Comparison of ENCODE assay signal across 10 mouse cellular contexts in the genomic region with DNA sequence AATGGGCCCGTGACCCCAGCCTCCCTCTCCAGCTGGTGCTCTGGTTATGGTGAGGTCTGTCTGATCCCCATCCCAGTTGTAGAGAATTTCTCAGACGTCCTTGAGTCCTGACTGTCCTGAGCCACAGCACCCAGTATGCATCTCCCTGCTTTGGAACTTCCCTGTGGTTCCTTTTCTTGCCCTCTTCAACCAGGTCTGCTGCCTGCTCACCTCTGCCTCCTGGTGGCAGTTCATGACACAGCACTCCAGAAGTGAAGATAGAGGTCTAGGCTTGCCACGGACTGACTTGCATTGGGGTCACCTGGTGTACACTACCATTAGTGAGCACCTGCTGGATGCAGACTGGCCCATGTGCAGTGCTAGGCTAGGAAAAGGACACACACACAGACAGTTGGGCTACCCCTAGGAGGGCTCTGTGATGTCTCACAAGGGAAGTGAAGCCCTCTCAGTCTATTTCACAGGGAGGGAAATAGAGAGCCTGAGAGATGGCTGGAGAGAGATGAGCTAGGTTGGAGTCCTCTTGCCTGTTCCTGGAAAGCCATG. TPM values are rescaled to one million over a fixed set of nuclear protein-coding genes. Genes with fewer than 3 reads are reported as not detected.
A peak's percentile ranks its signal among the peaks of the same experiment; 100 is the strongest.
DNase-seq lines count a peak whose midpoint lies in the region; ATAC-seq and TF ChIP-seq lines count a peak whose summit lies in the region.
"Had no signal": no experiment of that assay in that cellular context is flagged by ENCODE, and none has a peak within 500 bp of the region (broad histone marks: within the 10 kb centered on the region; RNA-seq: fewer than 3 reads in every experiment).

No protein-coding gene starts in this region.

- H3K27me3 ChIP-seq in heart, embryonic 12.5 days (replicated peaks) = 0 out of 2 replicates have a peak, but pooled peaks cover 7% of the 10 kb centered on the region
- H3K27me3 ChIP-seq in embryonic facial prominence, embryonic 11.5 days (ENCODE audit: control insufficient read depth, insufficient read depth, low read length) = no peaks in the 10 kb centered on the region
- H3K27me3 ChIP-seq in kidney, embryonic 16.5 days (ENCODE audit: insufficient read depth, low read length) = no peaks in the 10 kb centered on the region

- TF ChIP-seq CTCF in bone marrow, adult 2 months (IDR thresholded peaks at IDR 0.05; ENCODE audit: control insufficient read depth, insufficient read depth, low read length) = peak; percentile 94

- no peak for TF ChIP-seq POLR2A in bone marrow, adult 2 months (IDR thresholded peaks at IDR 0.05; ENCODE audit: borderline replicate concordance, control insufficient read depth, low read depth, low read length)

- WGBS in heart, embryonic 12.5 days = 43% methylated on average over 3 of the region's 3 CpGs
- WGBS in bone marrow, adult 2 months = 30% methylated on average over 3 of the region's 3 CpGs
- 36% methylated on average over 3 of the region's 3 CpGs for WGBS in embryonic facial prominence, embryonic 11.5 days
- 45% methylated on average over 3 of the region's 3 CpGs for WGBS in kidney, embryonic 16.5 days

- DNase-seq in heart, adult 18-20 months = peak; percentile 23 to 60
- DNase-seq in B cell, adult 2 months = peak; percentile 43 to 46
- peak; percentile 53 for DNase-seq in embryonic facial prominence, embryonic 11.5 days (ENCODE audit: low spot score)
- DNase-seq in spleen, postnatal 36 days (ENCODE audit: low spot score in 2 of 2) = peak; percentile 7 to 8

- peaks cover 7% of the 10 kb centered on the region; the same call in 1 of the 2 replicates for H3K4me1 ChIP-seq in heart, embryonic 12.5 days (replicated peaks)
- H3K4me1 ChIP-seq in bone marrow, adult 2 months (ENCODE audit: control insufficient read depth, insufficient read depth, low read length) = no peaks in the 10 kb centered on the region
- no peaks in the 10 kb centered on the region for H3K4me1 ChIP-seq in embryonic facial prominence, embryonic 11.5 days (ENCODE audit: control insufficient read depth, insufficient read depth, low read length)
- no peaks in the 10 kb centered on the region for H3K4me1 ChIP-seq in kidney, embryonic 16.5 days (ENCODE audit: insufficient read depth, low read length)

- no peak overlapping the region for H3K4me3 ChIP-seq in heart, embryonic 12.5 days
- no peak overlapping the region for H3K4me3 ChIP-seq in bone marrow, adult 2 months (replicated peaks; ENCODE audit: control insufficient read depth, low read depth, low read length)
- no peak overlapping the region for H3K4me3 ChIP-seq in embryonic facial prominence, embryonic 11.5 days (ENCODE audit: low read depth, low read length)
- H3K4me3 ChIP-seq in kidney, embryonic 16.5 days (ENCODE audit: low read length) = no peak overlapping the region

- no peak for ATAC-seq in heart, embryonic 12.5 days (ENCODE audit: insufficient number of reproducible peaks, low FRiP score)
- 0 out of 2 replicates have a peak, but pooled peaks have one; percentile 16 for ATAC-seq in embryonic facial prominence, embryonic 11.5 days (replicated peaks; ENCODE audit: insufficient number of reproducible peaks, low FRiP score, low TSS enrichment, low read depth)
- ATAC-seq in kidney, embryonic 16.5 days (ENCODE audit: low FRiP score, low TSS enrichment) = peak; percentile 67; the same call in 1 of the 2 replicates
- peak; percentile 78 for ATAC-seq in megakaryocyte, adult 5-6 weeks (ENCODE audit: poor library complexity, severe bottlenecking)

- no peaks in the 10 kb centered on the region for H3K36me3 ChIP-seq in heart, embryonic 12.5 days
- no peaks in the 10 kb centered on the region for H3K36me3 ChIP-seq in embryonic facial prominence, embryonic 11.5 days (replicated peaks; ENCODE audit: control insufficient read depth, insufficient read depth, low read depth, low read length)
- no peaks in the 10 kb centered on the region for H3K36me3 ChIP-seq in kidney, embryonic 16.5 days (ENCODE audit: insufficient read depth, low read length)

- H3K9ac ChIP-seq in heart, embryonic 12.5 days = no peak overlapping the region
- no peak overlapping the region for H3K9ac ChIP-seq in embryonic facial prominence, embryonic 11.5 days (replicated peaks; ENCODE audit: low read length)
- H3K9ac ChIP-seq in kidney, embryonic 16.5 days (replicated peaks; ENCODE audit: low read length) = no peak overlapping the region

- H3K9me3 ChIP-seq in heart, embryonic 12.5 days (replicated peaks) = no peaks in the 10 kb centered on the region
- no peaks in the 10 kb centered on the region for H3K9me3 ChIP-seq in embryonic facial prominence, embryonic 11.5 days (replicated peaks; ENCODE audit: control insufficient read depth, low read length)
- H3K9me3 ChIP-seq in kidney, embryonic 16.5 days (ENCODE audit: low read length) = no peaks in the 10 kb centered on the region

- H3K27ac ChIP-seq in heart, embryonic 12.5 days (ENCODE audit: poor library complexity, severe bottlenecking) = no peak overlapping the region
- no peak overlapping the region for H3K27ac ChIP-seq in bone marrow, adult 2 months (ENCODE audit: control insufficient read depth, insufficient read depth, low read depth, low read length, poor library complexity)
- H3K27ac ChIP-seq in embryonic facial prominence, embryonic 11.5 days (replicated peaks; ENCODE audit: low read depth, low read length) = no peak overlapping the region
- no peak overlapping the region for H3K27ac ChIP-seq in kidney, embryonic 16.5 days (ENCODE audit: low read length)

- H3K4me2 ChIP-seq in heart, embryonic 12.5 days = no peak overlapping the region
- no peak overlapping the region for H3K4me2 ChIP-seq in embryonic facial prominence, embryonic 11.5 days (ENCODE audit: low read depth, low read length)
- no peak overlapping the region for H3K4me2 ChIP-seq in kidney, embryonic 16.5 days (replicated peaks; ENCODE audit: low read depth, low read length)

RNA-seq across cellular contexts. Expression of gene Bpifb4, which starts 8.1 kb away (rescaled TPM):
- total RNA-seq in heart, adult 18-20 months (2021) = not detected
- not detected in 2 replicates for polyA plus RNA-seq in heart, embryonic 12.5 days (2016; fragmentation: Nextera tagmentation; extraction: Ambion mirVana)
- polyA plus RNA-seq in bone marrow, adult 2 months (2011; ENCODE audit: insufficient read depth, insufficient read length, low replicate concordance, missing spikeins) = not detected in 2 replicates
- 0.18 TPM in 1 of 2 replicates, not detected in the other for polyA plus RNA-seq in embryonic facial prominence, embryonic 11.5 days (2014; fragmentation: Nextera tagmentation; extraction: Ambion mirVana)
- not detected in 2 replicates for polyA plus RNA-seq in kidney, embryonic 16.5 days (2015; fragmentation: Nextera tagmentation; extraction: Ambion mirVana)
- total RNA-seq in megakaryocyte, adult 5-6 weeks (2015) = not detected in 2 replicates
- total RNA-seq in megakaryocyte, adult 5-6 weeks (2017) = not detected in 2 replicates
- total RNA-seq: layer of hippocampus, postnatal 36 days had no signal
- polyA plus RNA-seq: stomach, embryonic 16.5 days had no signal

RNA-seq across cellular contexts. Expression of gene Bpifb3, which starts 11.9 kb away (rescaled TPM):
- total RNA-seq in heart, adult 18-20 months (2021) = not detected
- polyA plus RNA-seq in heart, embryonic 12.5 days (2016; fragmentation: Nextera tagmentation; extraction: Ambion mirVana) = not detected in 2 replicates
- not detected in 2 replicates for polyA plus RNA-seq in bone marrow, adult 2 months (2011; ENCODE audit: insufficient read depth, insufficient read length, low replicate concordance, missing spikeins)
- not detected in 2 replicates for polyA plus RNA-seq in embryonic facial prominence, embryonic 11.5 days (2014; fragmentation: Nextera tagmentation; extraction: Ambion mirVana)
- polyA plus RNA-seq in kidney, embryonic 16.5 days (2015; fragmentation: Nextera tagmentation; extraction: Ambion mirVana) = not detected in 2 replicates
- total RNA-seq in megakaryocyte, adult 5-6 weeks (2015) = not detected in 2 replicates
- total RNA-seq in megakaryocyte, adult 5-6 weeks (2017) = not detected in 2 replicates
- total RNA-seq: layer of hippocampus, postnatal 36 days had no signal
- polyA plus RNA-seq: stomach, embryonic 16.5 days had no signal

RNA-seq across cellular contexts. Expression of gene Bpifb6, which starts 29.8 kb away (rescaled TPM):
- total RNA-seq in heart, adult 18-20 months (2021) = not detected
- not detected in 2 replicates for polyA plus RNA-seq in heart, embryonic 12.5 days (2016; fragmentation: Nextera tagmentation; extraction: Ambion mirVana)
- not detected in 2 replicates for polyA plus RNA-seq in bone marrow, adult 2 months (2011; ENCODE audit: insufficient read depth, insufficient read length, low replicate concordance, missing spikeins)
- not detected in 2 replicates for polyA plus RNA-seq in embryonic facial prominence, embryonic 11.5 days (2014; fragmentation: Nextera tagmentation; extraction: Ambion mirVana)
- polyA plus RNA-seq in kidney, embryonic 16.5 days (2015; fragmentation: Nextera tagmentation; extraction: Ambion mirVana) = not detected in 2 replicates
- total RNA-seq in megakaryocyte, adult 5-6 weeks (2015) = not detected in 2 replicates
- not detected in 2 replicates for total RNA-seq in megakaryocyte, adult 5-6 weeks (2017)
- total RNA-seq: layer of hippocampus, postnatal 36 days had no signal
- polyA plus RNA-seq: stomach, embryonic 16.5 days had no signal

RNA-seq across cellular contexts. Expression of gene Bpifa6, which starts 44.8 kb away (rescaled TPM):
- not detected for total RNA-seq in heart, adult 18-20 months (2021)
- polyA plus RNA-seq in heart, embryonic 12.5 days (2016; fragmentation: Nextera tagmentation; extraction: Ambion mirVana) = not detected in 2 replicates
- not detected in 2 replicates for polyA plus RNA-seq in bone marrow, adult 2 months (2011; ENCODE audit: insufficient read depth, insufficient read length, low replicate concordance, missing spikeins)
- polyA plus RNA-seq in embryonic facial prominence, embryonic 11.5 days (2014; fragmentation: Nextera tagmentation; extraction: Ambion mirVana) = not detected in 2 replicates
- not detected in 2 replicates for polyA plus RNA-seq in kidney, embryonic 16.5 days (2015; fragmentation: Nextera tagmentation; extraction: Ambion mirVana)
- not detected in 2 replicates for total RNA-seq in megakaryocyte, adult 5-6 weeks (2015)
- total RNA-seq in megakaryocyte, adult 5-6 weeks (2017) = not detected in 2 replicates
- total RNA-seq: layer of hippocampus, postnatal 36 days had no signal
- polyA plus RNA-seq: stomach, embryonic 16.5 days had no signal

RNA-seq across cellular contexts. Expression of gene Bpifb2, which starts 55.1 kb away (rescaled TPM):
- total RNA-seq in heart, adult 18-20 months (2021) = not detected
- not detected in 2 replicates for polyA plus RNA-seq in heart, embryonic 12.5 days (2016; fragmentation: Nextera tagmentation; extraction: Ambion mirVana)
- polyA plus RNA-seq in bone marrow, adult 2 months (2011; ENCODE audit: insufficient read depth, insufficient read length, low replicate concordance, missing spikeins) = not detected in 2 replicates
- not detected in 2 replicates for polyA plus RNA-seq in embryonic facial prominence, embryonic 11.5 days (2014; fragmentation: Nextera tagmentation; extraction: Ambion mirVana)
- polyA plus RNA-seq in kidney, embryonic 16.5 days (2015; fragmentation: Nextera tagmentation; extraction: Ambion mirVana) = not detected in 2 replicates
- not detected in 2 replicates for total RNA-seq in megakaryocyte, adult 5-6 weeks (2015)
- total RNA-seq in megakaryocyte, adult 5-6 weeks (2017) = not detected in 2 replicates
- total RNA-seq: layer of hippocampus, postnatal 36 days had no signal
- polyA plus RNA-seq: stomach, embryonic 16.5 days had no signal
